Mouse (Mus musculus): ENCODE results near the gene Ncoa5.

DNA sequence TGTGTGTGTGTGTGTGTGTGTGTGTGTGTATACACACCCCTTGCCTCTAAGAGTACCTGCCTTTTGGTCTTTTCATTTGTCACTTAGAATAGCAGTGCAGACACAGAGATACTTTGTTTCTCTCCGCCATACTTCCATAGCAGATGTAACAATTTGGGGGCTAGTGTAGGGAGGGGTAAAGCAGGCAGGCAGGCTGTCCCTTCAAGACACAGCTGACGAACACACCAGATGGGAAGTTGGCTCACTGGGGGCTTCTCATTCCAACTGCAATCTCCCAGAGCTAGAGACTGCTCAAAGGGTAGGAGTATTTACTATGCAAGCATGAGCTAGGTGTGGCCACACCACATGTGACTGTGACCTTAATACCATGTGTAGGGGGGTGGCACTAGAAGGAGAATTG lies 34.1 kb upstream of the Ncoa5 start:
- TF ChIP-seq CTCF (IDR thresholded peaks at IDR 0.05; ENCODE audit: low read depth, low read length) (no peak), POLR2A (IDR thresholded peaks at IDR 0.05; ENCODE audit: borderline replicate concordance, low read depth, low read length) (no peak)
